Mouse (Mus musculus): Measurements from ENCODE around the gene Ksr2. TPM values are rescaled to one million over a fixed set of nuclear protein-coding genes. Genes with fewer than 3 reads are reported as not detected.
"Not testable (repeated sequence)": the region's sequence is repeated elsewhere in the genome, so short reads cannot be mapped to it uniquely, and the experiment has no call there.

Gene Ksr2
- polyA plus RNA-seq, 1 experiment from 2014 or later: 0.46 TPM

DNA sequence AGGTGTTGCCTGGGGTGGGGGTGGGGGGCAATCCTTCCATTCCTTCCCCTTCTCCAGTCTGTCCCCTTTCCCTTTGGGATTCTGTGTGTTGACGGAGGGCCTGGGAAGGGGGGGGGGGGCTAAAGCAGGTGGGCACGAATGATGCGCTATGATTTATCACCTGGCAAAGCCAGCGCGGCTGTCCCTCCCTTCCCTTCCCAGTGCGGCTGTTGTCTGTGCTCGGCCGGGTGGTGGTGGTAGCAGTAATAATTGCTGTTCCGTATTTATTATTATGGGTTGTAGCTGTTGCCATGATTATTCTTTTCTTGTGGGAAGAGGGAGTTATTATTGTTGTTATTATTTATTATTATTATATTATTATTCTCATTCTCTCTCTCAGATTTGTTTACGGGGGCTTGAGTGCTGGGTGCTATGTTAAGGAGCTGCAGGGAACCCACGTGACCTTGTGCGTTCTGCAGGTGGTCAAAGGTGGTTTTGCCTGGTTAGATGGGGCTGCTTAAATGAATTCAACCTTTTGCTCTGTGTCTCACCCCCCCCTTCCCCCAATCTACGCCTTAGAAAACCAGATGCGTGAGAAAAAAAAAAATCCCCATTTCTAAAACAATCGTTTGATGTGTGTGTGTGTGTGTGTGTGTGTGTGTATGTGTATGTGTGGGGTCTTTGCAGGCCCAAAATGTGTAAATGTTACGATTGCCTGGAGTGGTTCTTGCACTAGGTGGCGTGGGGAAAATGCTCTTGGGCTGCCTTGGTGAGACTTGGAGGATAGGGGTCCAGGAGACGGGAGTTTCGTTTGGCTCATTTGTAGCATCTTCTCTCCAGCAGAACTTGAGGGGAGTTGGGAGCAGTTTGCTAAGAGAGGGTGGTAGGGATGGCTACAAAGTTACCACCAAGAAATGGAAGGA lies 1.5 kb downstream of the Ksr2 start:
- H3K4me2 ChIP-seq (replicated peaks): peak overlapping the region; percentile 96
- no peaks in the 10 kb centered on the region for H3K36me3 ChIP-seq
- peak overlapping the region; percentile 61; the same call in 1 of the 2 replicates for H3K4me3 ChIP-seq (replicated peaks)
- no peaks in the 10 kb centered on the region for H3K9me3 ChIP-seq
- H3K9ac ChIP-seq: no peak overlapping the region
- no peak for ATAC-seq
- peaks cover 38% of the 10 kb centered on the region for H3K27me3 ChIP-seq (replicated peaks)
- H3K4me1 ChIP-seq (replicated peaks): peaks cover 7% of the 10 kb centered on the region; the same call in 1 of the 2 replicates
- 30% methylated on average over 19 of the region's 19 CpGs for WGBS
- no peak overlapping the region for H3K27ac ChIP-seq

DNA sequence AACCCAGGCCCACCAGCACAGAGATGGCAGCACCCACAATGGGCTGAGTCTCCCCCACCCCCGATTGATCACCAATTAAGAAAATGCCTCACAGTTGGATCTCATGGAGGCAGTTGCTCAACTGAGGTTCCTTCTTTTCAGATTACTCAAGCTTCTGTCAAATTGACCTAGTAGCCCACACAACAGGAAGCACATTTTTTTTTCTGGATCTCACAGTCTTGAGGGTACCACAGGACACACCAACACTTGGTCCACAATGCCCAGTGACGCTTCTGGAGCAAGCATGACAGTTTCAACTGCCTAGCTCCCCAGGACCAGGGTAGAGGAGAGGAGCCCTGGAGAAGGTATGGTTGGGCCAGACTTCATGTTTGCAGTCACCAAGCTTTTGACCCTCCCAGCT lies 3.6 kb downstream of the Ksr2 start:
- Histone ChIP-seq H3K4me2 (replicated peaks) (no peak overlapping the region), H3K27ac (no peak overlapping the region), H3K9me3 (no peaks in the 10 kb centered on the region), H3K4me3 (replicated peaks) (no peak overlapping the region), H3K36me3 (no peaks in the 10 kb centered on the region), H3K27me3 (replicated peaks) (peaks cover 30% of the 10 kb centered on the region), H3K4me1 (replicated peaks) (peaks cover 7% of the 10 kb centered on the region; the same call in 1 of the 2 replicates), H3K9ac (no peak overlapping the region)
- ATAC-seq: no peak
- WGBS: 81% methylated on average over 2 of the region's 2 CpGs

DNA sequence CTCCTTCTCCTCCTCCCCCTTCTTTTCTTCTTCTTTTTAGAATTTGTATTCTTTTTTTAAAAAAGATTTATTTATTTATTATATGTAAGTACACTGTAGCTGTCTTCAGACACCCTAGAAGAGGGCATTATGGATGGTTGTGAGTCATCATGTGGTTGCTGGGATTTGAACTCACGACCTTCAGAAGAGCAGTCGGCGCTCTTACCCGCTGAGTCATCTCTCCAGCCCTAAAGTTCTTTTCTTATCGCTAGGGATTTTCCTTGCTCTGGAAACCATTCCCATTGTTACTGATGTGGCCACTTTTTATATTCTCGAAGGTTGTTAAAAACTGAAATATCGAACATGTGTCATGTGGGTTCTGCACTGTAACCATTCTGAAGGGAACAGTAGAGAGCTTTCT lies 19.7 kb downstream of the Ksr2 start:
- not testable (repeated sequence) for ATAC-seq; H3K27me3 ChIP-seq (replicated peaks); H3K36me3 ChIP-seq; H3K9me3 ChIP-seq; H3K4me2 ChIP-seq (replicated peaks); H3K4me3 ChIP-seq (replicated peaks); H3K4me1 ChIP-seq (replicated peaks); H3K27ac ChIP-seq; H3K9ac ChIP-seq
- WGBS: 91% methylated on average over 7 of the region's 7 CpGs

DNA sequence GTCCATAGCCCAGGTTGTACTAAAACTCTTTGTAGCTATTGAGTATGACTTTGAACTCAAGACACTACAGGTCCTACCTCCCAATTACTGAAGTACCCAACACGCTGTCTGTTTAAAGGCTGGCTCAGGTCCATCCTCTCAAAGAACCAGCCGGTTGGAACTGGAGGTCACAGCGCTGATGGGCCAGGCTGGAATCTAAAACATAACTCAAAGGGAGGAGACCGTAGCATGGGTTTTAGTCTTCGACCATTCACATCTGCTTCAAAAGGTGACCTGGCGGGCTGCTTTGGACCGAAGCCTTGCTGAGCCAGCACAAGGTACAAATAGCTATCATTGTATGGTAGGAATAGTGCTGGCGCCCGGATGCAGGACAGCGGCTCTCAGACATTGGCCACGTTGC lies 26.5 kb downstream of the Ksr2 start:
- H3K27me3 ChIP-seq (replicated peaks): no peaks in the 10 kb centered on the region
- no peaks in the 10 kb centered on the region for H3K4me1 ChIP-seq (replicated peaks)
- 88% methylated on average over 11 of the region's 11 CpGs for WGBS

DNA sequence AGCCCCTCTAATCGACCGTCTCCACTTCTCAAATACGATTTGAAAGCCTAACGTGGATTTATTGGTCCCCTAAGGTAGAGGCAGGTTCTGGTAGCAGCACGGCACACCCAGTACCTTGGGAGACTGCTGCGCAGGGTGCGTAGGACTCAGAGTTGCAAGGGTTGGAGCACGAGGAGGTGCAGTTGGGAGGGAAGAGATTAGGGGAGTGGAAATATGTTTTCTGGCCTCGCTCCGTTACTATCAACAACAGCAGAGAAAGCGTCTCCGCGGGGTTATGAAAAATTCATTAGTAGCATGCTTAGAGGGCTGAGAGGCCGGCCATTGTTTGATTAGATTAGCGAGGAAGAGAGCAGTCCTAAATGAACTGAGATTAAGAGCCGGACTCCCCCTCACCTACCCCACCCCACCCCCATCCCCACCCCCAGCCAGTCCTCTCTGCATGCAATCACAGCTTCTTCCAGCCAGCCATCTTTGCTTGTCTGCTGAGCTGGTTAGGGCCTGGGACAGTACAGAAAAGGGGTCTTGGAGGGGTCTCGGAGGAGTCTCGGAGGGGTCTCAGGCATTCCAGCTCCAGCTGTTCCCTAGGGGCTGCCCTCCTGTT lies 27.5 kb downstream of the Ksr2 start:
- Histone ChIP-seq H3K27me3 (replicated peaks) (no peaks in the 10 kb centered on the region), H3K4me3 (replicated peaks) (no peak overlapping the region), H3K9me3 (no peaks in the 10 kb centered on the region), H3K27ac (no peak overlapping the region), H3K4me2 (replicated peaks) (no peak overlapping the region), H3K36me3 (no peaks in the 10 kb centered on the region), H3K9ac (no peak overlapping the region), H3K4me1 (replicated peaks) (no peaks in the 10 kb centered on the region)
- WGBS: 55% methylated on average over 18 of the region's 18 CpGs
- ATAC-seq: no peak

More for the DNA sequence above, 26.5 kb downstream of the Ksr2 start:
- ATAC-seq: no peak
- Histone ChIP-seq H3K27ac (no peak overlapping the region), H3K4me3 (replicated peaks) (no peak overlapping the region), H3K9me3 (no peaks in the 10 kb centered on the region), H3K4me2 (replicated peaks) (no peak overlapping the region), H3K36me3 (no peaks in the 10 kb centered on the region), H3K9ac (no peak overlapping the region)

DNA sequence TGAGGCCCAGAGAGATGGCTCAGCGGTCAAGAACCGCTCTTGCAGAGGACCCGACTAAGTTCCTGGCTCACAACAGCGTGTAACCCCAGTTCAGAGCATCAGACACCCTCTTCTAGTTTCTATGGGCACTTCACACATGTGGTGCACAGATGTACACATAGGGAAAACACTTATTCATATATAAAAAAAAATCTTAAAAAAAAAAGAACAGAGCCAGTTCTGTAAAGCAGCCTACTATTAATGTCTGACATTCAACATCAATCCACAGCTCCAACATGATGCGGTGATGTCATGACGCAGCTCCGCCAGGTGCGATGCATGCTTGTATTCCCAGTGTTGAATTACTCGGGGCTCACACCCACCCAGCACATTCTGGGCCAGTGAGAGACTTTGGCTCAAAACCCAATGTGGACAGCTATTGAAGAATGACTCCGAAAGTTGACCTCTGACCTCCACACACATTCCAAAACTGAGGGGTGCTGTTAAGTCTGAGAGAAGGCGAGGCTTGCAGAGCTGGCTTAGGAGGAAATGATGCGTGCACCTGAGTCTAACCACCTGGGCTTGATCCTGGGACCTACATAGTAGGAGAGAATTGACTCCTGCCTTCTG lies 28.5 kb downstream of the Ksr2 start:
- H3K4me3 ChIP-seq (replicated peaks): no peak overlapping the region
- WGBS: 86% methylated on average over 12 of the region's 12 CpGs
- ATAC-seq: no peak

DNA sequence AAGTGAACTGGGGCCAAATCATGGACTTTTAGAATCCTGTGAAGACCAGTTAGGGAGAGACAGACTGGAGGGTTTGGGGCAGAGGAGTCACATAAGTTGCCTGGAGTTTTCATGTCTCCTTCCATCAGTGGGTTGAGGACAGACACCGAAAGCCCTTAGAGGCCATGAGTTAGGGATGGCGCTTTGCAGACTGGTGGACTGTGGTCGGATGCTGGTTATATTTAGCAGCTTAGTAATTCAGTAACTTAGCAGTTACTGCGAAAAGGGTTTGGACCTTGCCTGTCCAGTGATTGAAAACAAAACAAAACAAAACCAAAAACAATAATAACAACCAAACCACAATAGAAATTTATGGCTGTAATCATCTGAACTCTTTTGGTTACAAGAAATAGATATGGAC lies 29.3 kb downstream of the Ksr2 start:
- H3K36me3 ChIP-seq: no peaks in the 10 kb centered on the region
- no peak overlapping the region for H3K4me2 ChIP-seq (replicated peaks)
- ATAC-seq: no peak
- no peaks in the 10 kb centered on the region for H3K4me1 ChIP-seq (replicated peaks)
- 94% methylated on average over 4 of the region's 4 CpGs for WGBS
- no peaks in the 10 kb centered on the region for H3K9me3 ChIP-seq
- H3K27ac ChIP-seq: no peak overlapping the region
- H3K9ac ChIP-seq: no peak overlapping the region
- no peaks in the 10 kb centered on the region for H3K27me3 ChIP-seq (replicated peaks)
- no peak overlapping the region for H3K4me3 ChIP-seq (replicated peaks)

More for the DNA sequence above, 28.5 kb downstream of the Ksr2 start:
- Histone ChIP-seq H3K9ac (no peak overlapping the region), H3K27ac (no peak overlapping the region), H3K27me3 (replicated peaks) (no peaks in the 10 kb centered on the region), H3K4me1 (replicated peaks) (no peaks in the 10 kb centered on the region), H3K9me3 (no peaks in the 10 kb centered on the region), H3K4me2 (replicated peaks) (no peak overlapping the region), H3K36me3 (no peaks in the 10 kb centered on the region)

DNA sequence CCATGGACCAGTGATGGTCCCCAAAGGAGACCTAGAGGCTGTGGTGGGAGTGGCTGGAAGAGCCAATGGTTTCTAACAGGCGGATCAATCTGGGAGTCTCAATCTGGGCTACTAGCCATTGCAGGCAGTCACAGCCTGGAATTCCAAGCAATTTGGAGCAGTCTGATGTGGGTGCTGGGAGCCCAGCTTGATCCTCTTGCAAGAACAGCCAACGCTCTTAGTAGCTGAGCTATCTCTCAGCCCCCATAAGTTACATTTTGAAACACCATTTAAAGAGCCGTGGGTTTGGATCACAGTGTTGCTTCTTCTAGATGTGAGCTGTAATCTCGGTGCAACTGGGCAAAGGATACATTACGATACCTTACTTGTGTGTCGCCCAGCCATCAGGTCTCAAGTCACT lies 30.1 kb downstream of the Ksr2 start:
- Histone ChIP-seq H3K27ac (no peak overlapping the region), H3K9me3 (no peaks in the 10 kb centered on the region), H3K9ac (no peak overlapping the region), H3K4me3 (replicated peaks) (no peak overlapping the region), H3K27me3 (replicated peaks) (no peaks in the 10 kb centered on the region), H3K4me1 (replicated peaks) (no peaks in the 10 kb centered on the region), H3K4me2 (replicated peaks) (no peak overlapping the region), H3K36me3 (no peaks in the 10 kb centered on the region)
- ATAC-seq: no peak
- 89% methylated on average over 6 of the region's 6 CpGs for WGBS

DNA sequence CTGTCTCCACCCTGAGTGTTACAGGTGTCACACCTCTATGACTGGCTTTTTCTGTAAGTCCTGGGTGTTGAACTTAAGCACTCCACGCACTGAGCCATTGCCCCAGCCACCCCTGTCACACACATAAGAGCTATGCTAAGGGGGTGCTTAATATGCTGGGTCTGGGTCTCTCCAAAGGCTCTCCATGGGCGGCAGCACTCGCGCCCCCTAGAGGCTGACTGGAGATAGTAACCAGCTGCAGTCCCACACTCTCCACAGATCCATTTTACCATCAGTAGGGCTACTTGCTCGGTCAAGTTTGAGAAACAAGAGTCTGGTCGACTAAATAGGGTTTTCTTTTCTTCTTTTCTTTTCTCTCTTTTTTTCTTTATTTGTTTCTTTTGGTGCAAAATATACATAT lies 33.9 kb downstream of the Ksr2 start:
- H3K9me3 ChIP-seq: no peaks in the 10 kb centered on the region
- WGBS: 46% methylated on average over 6 of the region's 6 CpGs
- H3K36me3 ChIP-seq: no peaks in the 10 kb centered on the region
- no peaks in the 10 kb centered on the region for H3K27me3 ChIP-seq (replicated peaks)
- ATAC-seq: no peak
- no peak overlapping the region for H3K4me2 ChIP-seq (replicated peaks)
- H3K4me1 ChIP-seq (replicated peaks): no peaks in the 10 kb centered on the region
- H3K27ac ChIP-seq: no peak overlapping the region
- no peak overlapping the region for H3K4me3 ChIP-seq (replicated peaks)
- no peak overlapping the region for H3K9ac ChIP-seq

DNA sequence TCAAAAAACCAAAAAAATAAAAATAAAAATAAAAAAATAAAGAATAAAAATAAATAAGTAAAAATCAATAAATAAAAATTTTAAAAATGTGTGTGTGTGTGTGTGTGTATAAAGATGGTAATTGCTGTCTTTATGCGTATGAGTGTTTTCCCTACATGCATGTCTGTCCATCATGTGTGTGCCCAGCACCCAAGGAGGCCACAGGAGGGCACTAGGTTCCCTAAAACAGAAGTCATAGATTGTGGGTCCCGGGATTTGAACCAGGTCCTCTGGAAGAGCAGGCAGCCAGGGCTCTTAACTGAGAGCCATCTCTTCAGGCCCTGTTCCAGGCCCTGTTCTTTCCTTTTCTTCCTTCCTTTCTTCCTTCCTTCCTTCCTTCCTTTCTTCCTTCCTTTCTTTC lies 38.2 kb downstream of the Ksr2 start:
- Histone ChIP-seq H3K9me3 (no peaks in the 10 kb centered on the region), H3K4me2 (replicated peaks) (no peak overlapping the region), H3K27ac (no peak overlapping the region), H3K4me1 (replicated peaks) (no peaks in the 10 kb centered on the region), H3K4me3 (replicated peaks) (no peak overlapping the region), H3K9ac (no peak overlapping the region), H3K36me3 (no peaks in the 10 kb centered on the region), H3K27me3 (replicated peaks) (no peaks in the 10 kb centered on the region)
- no peak for ATAC-seq
- 95% methylated on average over 2 of the region's 2 CpGs for WGBS

DNA sequence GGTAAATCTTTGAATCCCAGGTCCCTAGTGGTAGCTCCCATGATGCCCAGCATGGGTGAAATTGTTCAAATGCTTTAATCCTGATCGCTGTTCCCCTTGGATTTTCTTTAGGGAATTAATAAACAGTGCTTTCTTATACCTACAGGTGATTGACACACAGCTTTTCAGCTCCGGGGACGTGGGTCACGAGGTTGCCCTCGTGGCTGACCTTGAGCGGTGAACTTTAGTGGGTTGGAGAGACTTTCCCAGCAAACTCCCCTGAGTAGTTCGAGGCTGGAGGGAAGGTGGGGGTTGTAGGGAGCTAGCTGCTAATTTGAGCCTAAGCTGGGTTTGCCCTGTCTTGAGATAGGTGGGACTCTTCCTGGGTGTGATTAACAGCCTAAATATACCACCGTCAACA lies 41.7 kb downstream of the Ksr2 start:
- H3K9ac ChIP-seq: no peak overlapping the region
- no peaks in the 10 kb centered on the region for H3K9me3 ChIP-seq
- no peak overlapping the region for H3K4me3 ChIP-seq (replicated peaks)
- 72% methylated on average over 8 of the region's 8 CpGs for WGBS
- H3K27ac ChIP-seq: no peak overlapping the region
- no peak for ATAC-seq
- H3K4me1 ChIP-seq (replicated peaks): no peaks in the 10 kb centered on the region
- no peaks in the 10 kb centered on the region for H3K27me3 ChIP-seq (replicated peaks)
- H3K4me2 ChIP-seq (replicated peaks): no peak overlapping the region
- H3K36me3 ChIP-seq: no peaks in the 10 kb centered on the region

DNA sequence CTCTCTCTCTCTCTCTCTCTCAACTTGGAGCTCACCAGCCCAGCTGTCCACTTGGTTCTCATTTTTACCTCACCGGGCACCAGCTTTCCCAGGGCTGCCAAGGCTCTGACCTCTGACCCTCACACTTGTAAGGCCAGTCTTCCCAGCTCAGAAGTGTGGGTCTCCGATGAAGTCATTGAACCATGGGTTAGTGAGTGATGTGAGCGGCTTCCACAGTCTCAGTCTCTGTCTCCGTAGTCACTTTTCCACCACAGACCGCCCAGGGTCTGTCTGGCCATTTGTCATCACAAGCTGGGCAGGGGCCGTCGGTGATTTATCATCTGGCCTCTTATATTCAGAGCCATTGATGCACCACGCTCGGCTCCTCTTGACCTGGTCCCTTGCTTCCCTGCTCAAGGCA lies 43.3 kb downstream of the Ksr2 start:
- no peak overlapping the region for H3K27ac ChIP-seq
- no peaks in the 10 kb centered on the region for H3K4me1 ChIP-seq (replicated peaks)
- no peak overlapping the region for H3K9ac ChIP-seq
- H3K36me3 ChIP-seq: no peaks in the 10 kb centered on the region
- no peak overlapping the region for H3K4me3 ChIP-seq (replicated peaks)
- ATAC-seq: no peak
- no peak overlapping the region for H3K4me2 ChIP-seq (replicated peaks)
- WGBS: 62% methylated on average over 9 of the region's 9 CpGs
- no peaks in the 10 kb centered on the region for H3K27me3 ChIP-seq (replicated peaks)
- no peaks in the 10 kb centered on the region for H3K9me3 ChIP-seq

All from intestine, embryonic 15.5 days (tissue).